ENCODE assay signal across 8 mouse cellular contexts in genomic region chr14:21846827-21847380, GRCm38 (mm10). TPM values are rescaled to one million over a fixed set of nuclear protein-coding genes. Genes with fewer than 3 reads are reported as not detected.
A peak's percentile ranks its signal among the peaks of the same experiment; 100 is the strongest.
DNase-seq lines count a peak whose midpoint lies in the region; ATAC-seq and TF ChIP-seq lines count a peak whose summit lies in the region.

No protein-coding gene starts in this region.

- 17% methylated on average over 10 of the region's 10 CpGs for WGBS in embryonic facial prominence, embryonic 12.5 days
- 17% methylated on average over 10 of the region's 10 CpGs for WGBS in intestine, embryonic 15.5 days
- WGBS in neural tube, embryonic 12.5 days: 19% methylated on average over 10 of the region's 10 CpGs

- no peaks in the 10 kb centered on the region for H3K9me3 ChIP-seq in embryonic facial prominence, embryonic 12.5 days
- no peaks in the 10 kb centered on the region for H3K9me3 ChIP-seq in intestine, embryonic 15.5 days
- no peaks in the 10 kb centered on the region for H3K9me3 ChIP-seq in neural tube, embryonic 12.5 days

- peaks cover 20% of the 10 kb centered on the region for H3K4me1 ChIP-seq in embryonic facial prominence, embryonic 12.5 days
- H3K4me1 ChIP-seq in intestine, embryonic 15.5 days (replicated peaks): peaks cover 17% of the 10 kb centered on the region
- peaks cover 22% of the 10 kb centered on the region for H3K4me1 ChIP-seq in neural tube, embryonic 12.5 days

- no peaks in the 10 kb centered on the region for H3K27me3 ChIP-seq in embryonic facial prominence, embryonic 12.5 days
- H3K27me3 ChIP-seq in intestine, embryonic 15.5 days (replicated peaks): no peaks in the 10 kb centered on the region
- H3K27me3 ChIP-seq in neural tube, embryonic 12.5 days (replicated peaks): no peaks in the 10 kb centered on the region

- intact Hi-C loops in left cerebral cortex, postnatal 36 days (cut with DNase I): loop anchor here (5.0 to 10.0 kb wide), 2 partner anchors 172 to 725 kb away; no protein-coding TSS in a partner anchor

- no peak overlapping the region; the same call in 1 of the 2 replicates for H3K27ac ChIP-seq in layer of hippocampus, adult 2 months
- H3K27ac ChIP-seq in embryonic facial prominence, embryonic 12.5 days: 0 out of 2 replicates have a peak overlapping the region, but pooled peaks have one; percentile 66
- H3K27ac ChIP-seq in intestine, embryonic 15.5 days: peak overlapping the region; percentile 80
- H3K27ac ChIP-seq in neural tube, embryonic 12.5 days: no peak overlapping the region

- DNase-seq in layer of hippocampus, adult 2 months (ENCODE audit: low spot score in 2 of 2): no peak
- no peak for DNase-seq in layer of hippocampus, postnatal 14 days (ENCODE audit: low spot score in 2 of 2)
- DNase-seq in left cerebral cortex, postnatal 36 days (ENCODE audit: low spot score in 2 of 2): no peak
- no peak for DNase-seq in thymus, postnatal 36 days
- DNase-seq in c-Kit-positive CD71-positive TER-119-positive erythroid progenitor cells, embryonic 14.5 days (ENCODE audit: low spot score): no peak

- peak overlapping the region; percentile 93 for H3K4me3 ChIP-seq in layer of hippocampus, adult 2 months
- peak overlapping the region; percentile 57 for H3K4me3 ChIP-seq in embryonic facial prominence, embryonic 12.5 days
- peak overlapping the region; percentile 71; the same call in 1 of the 2 replicates for H3K4me3 ChIP-seq in intestine, embryonic 15.5 days (replicated peaks)
- H3K4me3 ChIP-seq in neural tube, embryonic 12.5 days: no peak overlapping the region

- peak overlapping the region; percentile 100 for H3K4me2 ChIP-seq in embryonic facial prominence, embryonic 12.5 days (replicated peaks)
- H3K4me2 ChIP-seq in intestine, embryonic 15.5 days (replicated peaks): peak overlapping the region; percentile 97
- H3K4me2 ChIP-seq in neural tube, embryonic 12.5 days (replicated peaks): peak overlapping the region; percentile 99

- H3K9ac ChIP-seq in embryonic facial prominence, embryonic 12.5 days: peak overlapping the region; percentile 61; the same call in 1 of the 2 replicates
- H3K9ac ChIP-seq in intestine, embryonic 15.5 days: no peak overlapping the region
- H3K9ac ChIP-seq in neural tube, embryonic 12.5 days: no peak overlapping the region

- H3K36me3 ChIP-seq in embryonic facial prominence, embryonic 12.5 days: peaks cover 42% of the 10 kb centered on the region
- peaks cover 22% of the 10 kb centered on the region for H3K36me3 ChIP-seq in intestine, embryonic 15.5 days
- peaks cover 44% of the 10 kb centered on the region for H3K36me3 ChIP-seq in neural tube, embryonic 12.5 days

- no peak for ATAC-seq in embryonic facial prominence, embryonic 12.5 days (ENCODE audit: insufficient number of reproducible peaks, insufficient read depth, low FRiP score, low TSS enrichment)
- ATAC-seq in intestine, embryonic 15.5 days: no peak
- no peak for ATAC-seq in neural tube, embryonic 12.5 days (ENCODE audit: low FRiP score, low read depth)

- TF ChIP-seq CTCF in layer of hippocampus, adult 2 months (conservative IDR thresholded peaks at IDR 0.05): no peak

RNA-seq across cellular contexts. Expression of gene Comtd1, which starts 1.9 kb away (rescaled TPM):
- total RNA-seq in layer of hippocampus, adult 2 months (2021): 10 to 100 TPM; 25.4 to 27.5 TPM
- 10 to 100 TPM; 32.3 to 34.7 TPM for total RNA-seq in layer of hippocampus, postnatal 14 days (2021)
- 20.1 and 22.1 TPM in 2 replicates for polyA plus RNA-seq in embryonic facial prominence, embryonic 12.5 days (2016; fragmentation: Nextera tagmentation; extraction: Ambion mirVana)
- 57.3 and 69.9 TPM in 2 replicates for polyA plus RNA-seq in intestine, embryonic 15.5 days (2015; fragmentation: Nextera tagmentation; extraction: Ambion mirVana)
- polyA plus RNA-seq in neural tube, embryonic 12.5 days (2016; fragmentation: Nextera tagmentation; extraction: Ambion mirVana): 15.0 and 19.6 TPM in 2 replicates
- total RNA-seq in left cerebral cortex, postnatal 36 days (2021): 10 to 100 TPM; 25.5 to 31.1 TPM

RNA-seq across cellular contexts. Expression of gene Vdac2, which starts 21.9 kb away (rescaled TPM):
- 100 to 1,000 TPM; 223 to 230 TPM for total RNA-seq in layer of hippocampus, adult 2 months (2021)
- total RNA-seq in layer of hippocampus, postnatal 14 days (2021): 100 to 1,000 TPM; 231 to 233 TPM
- 231 and 240 TPM in 2 replicates for polyA plus RNA-seq in embryonic facial prominence, embryonic 12.5 days (2016; fragmentation: Nextera tagmentation; extraction: Ambion mirVana)
- 368 and 384 TPM in 2 replicates for polyA plus RNA-seq in intestine, embryonic 15.5 days (2015; fragmentation: Nextera tagmentation; extraction: Ambion mirVana)
- 258 and 269 TPM in 2 replicates for polyA plus RNA-seq in neural tube, embryonic 12.5 days (2016; fragmentation: Nextera tagmentation; extraction: Ambion mirVana)
- total RNA-seq in left cerebral cortex, postnatal 36 days (2021): 100 to 1,000 TPM; 209 to 217 TPM

Comparison
In these comparisons a context has a peak if more than half of its experiments do, and no peak if none do; other contexts are left out.
1. H3K27ac ChIP-seq: peak in embryonic facial prominence, embryonic 12.5 days (single experiment) and intestine, embryonic 15.5 days (single experiment); none in layer of hippocampus, adult 2 months (single experiment) and neural tube, embryonic 12.5 days (single experiment).
2. Peak in every context shown above with its lines, with median percentiles within 50 percentile points of each other: H3K4me2 ChIP-seq.